ENCODE assay signal across 8 mouse cellular contexts in the genomic region with DNA sequence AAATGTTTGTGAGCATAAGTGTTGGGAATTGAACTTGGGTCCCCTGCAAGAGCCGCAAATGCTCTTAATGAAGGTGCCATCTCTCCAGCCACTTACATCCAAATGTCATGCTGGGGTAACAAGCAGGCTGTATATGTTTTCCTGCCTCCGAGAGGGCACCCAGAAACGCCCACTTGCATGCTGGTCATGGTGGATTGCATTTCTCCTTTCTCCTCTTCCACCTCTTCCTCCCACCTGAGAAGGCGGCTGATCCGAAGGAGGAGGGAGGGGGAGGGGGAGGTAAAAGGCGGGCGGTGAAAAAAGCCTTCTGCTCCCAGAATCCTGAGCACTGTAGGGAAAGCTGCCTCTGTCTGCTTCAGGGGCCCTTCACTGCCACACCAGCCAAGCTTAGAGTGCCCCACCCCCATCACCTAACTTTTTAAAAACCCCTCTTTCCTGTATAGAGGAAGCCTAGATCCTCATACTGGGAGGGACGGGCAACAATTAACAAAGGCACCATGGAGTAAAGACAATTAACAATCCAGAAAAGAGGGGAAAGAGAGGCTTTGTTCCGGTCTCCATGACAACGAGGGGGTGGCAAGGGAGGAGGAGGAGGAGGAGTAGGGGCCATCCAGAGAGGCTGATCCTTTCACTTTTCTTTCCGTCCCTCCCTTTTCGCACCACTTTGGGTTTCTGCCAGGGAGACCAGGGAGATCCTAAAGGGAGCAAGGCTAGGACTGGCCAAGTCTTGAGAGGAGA. TPM values are rescaled to one million over a fixed set of nuclear protein-coding genes. Genes with fewer than 3 reads are reported as not detected.
DNase-seq lines count a peak whose midpoint lies in the region; ATAC-seq lines count a peak whose summit lies in the region.

No protein-coding gene starts in this region.

- H3K27ac ChIP-seq in forebrain, embryonic 16.5 days (ENCODE audit: low read length): no peak overlapping the region
- H3K27ac ChIP-seq in intestine, embryonic 16.5 days (ENCODE audit: low read length): no peak overlapping the region
- peak overlapping the region; percentile 81 for H3K27ac ChIP-seq in limb, embryonic 10.5 days

- H3K27me3 ChIP-seq in forebrain, embryonic 16.5 days (replicated peaks; ENCODE audit: control insufficient read depth, insufficient read depth, low read length): no peaks in the 10 kb centered on the region
- no peaks in the 10 kb centered on the region for H3K27me3 ChIP-seq in intestine, embryonic 16.5 days (replicated peaks; ENCODE audit: control insufficient read depth, insufficient read depth, low read length)
- no peaks in the 10 kb centered on the region for H3K27me3 ChIP-seq in limb, embryonic 10.5 days (ENCODE audit: low read depth, poor library complexity, severe bottlenecking)

- H3K4me2 ChIP-seq in forebrain, embryonic 16.5 days (ENCODE audit: low read length): peak overlapping the region; percentile 45
- H3K4me2 ChIP-seq in intestine, embryonic 16.5 days (ENCODE audit: low read depth, low read length): peak overlapping the region; percentile 48

- peak; percentile 83 for ATAC-seq in forebrain, embryonic 16.5 days
- no peak for ATAC-seq in intestine, embryonic 16.5 days

- H3K4me3 ChIP-seq in forebrain, embryonic 16.5 days (replicated peaks; ENCODE audit: low read length): peak overlapping the region; percentile 16
- peak overlapping the region; percentile 21 for H3K4me3 ChIP-seq in intestine, embryonic 16.5 days (ENCODE audit: low read length)
- peak overlapping the region; percentile 42 for H3K4me3 ChIP-seq in limb, embryonic 10.5 days

- H3K9ac ChIP-seq in forebrain, embryonic 16.5 days (replicated peaks; ENCODE audit: low read depth, low read length): 0 out of 2 replicates have a peak overlapping the region, but pooled peaks have one; percentile 23
- H3K9ac ChIP-seq in intestine, embryonic 16.5 days (ENCODE audit: low read depth, low read length): peak overlapping the region; percentile 27

- 3% methylated on average over 11 of the region's 12 CpGs for WGBS in forebrain, embryonic 16.5 days
- 25% methylated on average over 10 of the region's 12 CpGs for WGBS in intestine, embryonic 16.5 days
- 9% methylated on average over 12 of the region's 12 CpGs for WGBS in limb, embryonic 10.5 days

- DNase-seq in right cerebral cortex, adult 18-20 months: peak; percentile 43
- no peak for DNase-seq in right cerebral cortex, postnatal 36 days (ENCODE audit: low spot score in 2 of 2)
- DNase-seq in limb, embryonic 10.5 days (ENCODE audit: low spot score): no peak
- DNase-seq in neural tube, embryonic 10.5 days (ENCODE audit: extremely low spot score, low spot score): peak; percentile 62
- no peak for DNase-seq in thymus, postnatal 14 days
- no peak for DNase-seq in urinary bladder, adult 2 months (ENCODE audit: low spot score)

- 0 out of 2 replicates have a peak, but pooled peaks cover 8% of the 10 kb centered on the region for H3K9me3 ChIP-seq in forebrain, embryonic 16.5 days (ENCODE audit: control insufficient read depth, low read length)
- H3K9me3 ChIP-seq in intestine, embryonic 16.5 days (ENCODE audit: control insufficient read depth, low read length): peaks cover 9% of the 10 kb centered on the region
- H3K9me3 ChIP-seq in limb, embryonic 10.5 days (replicated peaks): 0 out of 2 replicates have a peak, but pooled peaks cover 2% of the 10 kb centered on the region

- H3K4me1 ChIP-seq in forebrain, embryonic 16.5 days (replicated peaks; ENCODE audit: control insufficient read depth, insufficient read depth, low read length): peaks cover 18% of the 10 kb centered on the region
- H3K4me1 ChIP-seq in intestine, embryonic 16.5 days (ENCODE audit: control insufficient read depth, insufficient read depth, low read length): peaks cover 8% of the 10 kb centered on the region
- H3K4me1 ChIP-seq in limb, embryonic 10.5 days: peaks cover 26% of the 10 kb centered on the region

- no peaks in the 10 kb centered on the region for H3K36me3 ChIP-seq in forebrain, embryonic 16.5 days (ENCODE audit: control insufficient read depth, insufficient read depth)
- H3K36me3 ChIP-seq in intestine, embryonic 16.5 days (ENCODE audit: control insufficient read depth, insufficient read depth, low read length): no peaks in the 10 kb centered on the region
- no peaks in the 10 kb centered on the region for H3K36me3 ChIP-seq in limb, embryonic 10.5 days

RNA-seq across cellular contexts. Expression of a gene that starts 10.0 kb away (rescaled TPM):
- polyA plus RNA-seq in forebrain, embryonic 16.5 days (2015; fragmentation: Nextera tagmentation; extraction: Ambion mirVana): 3.6 and 4.4 TPM in 2 replicates
- polyA plus RNA-seq in intestine, embryonic 16.5 days (2015; fragmentation: Nextera tagmentation; extraction: Ambion mirVana): 5.5 and 7.0 TPM in 2 replicates
- polyA plus RNA-seq in limb, embryonic 10.5 days (2016; fragmentation: Nextera tagmentation; extraction: Ambion mirVana): 10.3 and 12.9 TPM in 2 replicates
- polyA plus RNA-seq in urinary bladder, adult 2 months (2012; rRNA removed): 30.1 and 31.7 TPM in 2 replicates

Comparison
In these comparisons a context has a peak if more than half of its experiments do, and no peak if none do; other contexts are left out.
1. DNase-seq: peak in right cerebral cortex, adult 18-20 months (single experiment) and neural tube, embryonic 10.5 days (single experiment); none in right cerebral cortex, postnatal 36 days (0 of 2), limb, embryonic 10.5 days (single experiment), thymus, postnatal 14 days (single experiment) and urinary bladder, adult 2 months (single experiment).
2. Peak in every context shown above with its lines, with median percentiles within 50 percentile points of each other: H3K4me3 ChIP-seq.